Mouse (Mus musculus): ENCODE measurements around the gene Slc22a15. TPM values are rescaled to one million over a fixed set of nuclear protein-coding genes. Genes with fewer than 3 reads are reported as not detected.

Gene Slc22a15
- polyA plus RNA-seq, 1 experiment from 2014 or later = 4.5 TPM

Other genes with a start within 250 kb of the Slc22a15 start
- 0.32 and 0.56 TPM in 2 replicates for gene Mab21l3, start 75.5 kb downstream of the Slc22a15 start, polyA plus RNA-seq (2015; fragmentation: Nextera tagmentation; extraction: Ambion mirVana)
- gene Nhlh2, start 85.6 kb upstream of the Slc22a15 start, polyA plus RNA-seq (2015; fragmentation: Nextera tagmentation; extraction: Ambion mirVana) = 24.3 and 25.4 TPM in 2 replicates
- gene Casq2, start 162.0 kb upstream of the Slc22a15 start, polyA plus RNA-seq (2015; fragmentation: Nextera tagmentation; extraction: Ambion mirVana) = 0.13 and 0.19 TPM in 2 replicates